Mouse (Mus musculus) liver, embryonic 14.5 days (tissue): ENCODE data around the gene Rpl37a.

Experiments
- CTCF ChIP-seq: IDR thresholded peaks from 2 replicates; pipeline ENCODE4 v1.5.1; 2016; ENCODE audit warnings: antibody characterized with exemption, low read depth, control low read depth
- EP300 ChIP-seq: IDR thresholded peaks from 2 replicates; pipeline ENCODE4 v1.6.1; 2016; ENCODE audit warnings: antibody characterized with exemption, low read depth

DNA sequence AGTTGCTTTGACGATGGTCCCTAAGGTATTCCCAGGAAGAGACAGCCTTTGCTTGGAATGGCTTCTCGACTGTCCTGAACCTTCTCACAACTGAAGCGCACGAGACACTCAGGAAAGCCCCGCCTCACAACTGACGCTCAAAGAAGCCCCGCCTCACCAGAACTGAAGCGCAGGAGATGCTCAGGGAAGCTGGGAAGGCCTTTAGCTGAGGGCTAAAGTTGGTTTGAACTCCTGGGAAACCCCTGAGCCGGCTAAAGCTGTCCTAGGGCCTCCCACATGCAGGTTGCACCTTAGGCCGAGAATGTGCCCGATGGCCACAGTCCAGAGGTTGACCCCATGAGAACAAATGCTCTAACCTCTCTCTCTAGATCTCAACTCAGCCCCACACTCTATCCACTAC lies 10.6 kb upstream of the Rpl37a start, which contains the start of gene Ankar:
- no peak for TF ChIP-seq CTCF
- no peak for TF ChIP-seq EP300
